Mouse (Mus musculus): ENCODE measurements around the gene Mfsd4a. TPM values are rescaled to one million over a fixed set of nuclear protein-coding genes. Genes with fewer than 3 reads are reported as not detected.

The Mfsd4a gene
- total RNA-seq, 2 experiments from 2014 or later, result 42.8 to 50.7 TPM

- DNase-seq (ENCODE audit: low spot score in 2 of 2), result no peak
Observed at GRCm38 (mm10) chr1:132022107-132022506, 45.8 kb downstream of the Mfsd4a start.

- no peak for DNase-seq (ENCODE audit: low spot score in 2 of 2)
Observed at GRCm38 (mm10) chr1:132019876-132020275, 48.0 kb downstream of the Mfsd4a start.

GRCm38 (mm10) chr1:132016691-132017090 lies 51.2 kb downstream of the Mfsd4a start:
- DNase-seq (ENCODE audit: low spot score in 2 of 2), result no peak

- no peak for DNase-seq (ENCODE audit: low spot score in 2 of 2)
Observed at GRCm38 (mm10) chr1:132014800-132015199, 53.1 kb downstream of the Mfsd4a start.

- peak; percentile 10 to 54 for DNase-seq (ENCODE audit: low spot score in 2 of 2)
Observed at GRCm38 (mm10) chr1:132012861-132013260, 55.0 kb downstream of the Mfsd4a start.

- DNase-seq (ENCODE audit: low spot score in 2 of 2), result no peak
Observed at GRCm38 (mm10) chr1:132011785-132012184, 56.1 kb downstream of the Mfsd4a start.

- no peak for DNase-seq (ENCODE audit: low spot score in 2 of 2)
Observed at GRCm38 (mm10) chr1:132010632-132011501, 57.0 kb downstream of the Mfsd4a start.

- no peak for DNase-seq (ENCODE audit: low spot score in 2 of 2)
Observed at GRCm38 (mm10) chr1:132008881-132009644, 58.8 kb downstream of the Mfsd4a start.

GRCm38 (mm10) chr1:132007828-132008827 lies 59.7 kb downstream of the Mfsd4a start:
- peak; percentile 78 to 79 for DNase-seq (ENCODE audit: low spot score in 2 of 2)

GRCm38 (mm10) chr1:132007282-132007815 lies 60.5 kb downstream of the Mfsd4a start, which contains the start of gene Elk4:
TSS of gene Elk4 (plus strand) at chr1:132007607.
- peak; percentile 86 to 89 for DNase-seq (ENCODE audit: low spot score in 2 of 2)

GRCm38 (mm10) chr1:132006721-132007120 lies 61.1 kb downstream of the Mfsd4a start:
- no peak for DNase-seq (ENCODE audit: low spot score in 2 of 2)

- DNase-seq (ENCODE audit: low spot score in 2 of 2), result no peak
Observed at GRCm38 (mm10) chr1:132006046-132006445, 61.8 kb downstream of the Mfsd4a start.

- DNase-seq (ENCODE audit: low spot score in 2 of 2), result no peak
Observed at GRCm38 (mm10) chr1:132005466-132005865, 62.4 kb downstream of the Mfsd4a start.

GRCm38 (mm10) chr1:132004574-132005180 lies 63.2 kb downstream of the Mfsd4a start:
- DNase-seq (ENCODE audit: low spot score in 2 of 2), result no peak

- no peak for DNase-seq (ENCODE audit: low spot score in 2 of 2)
Observed at GRCm38 (mm10) chr1:132003817-132004216, 64.0 kb downstream of the Mfsd4a start.

- no peak for DNase-seq (ENCODE audit: low spot score in 2 of 2)
Observed at GRCm38 (mm10) chr1:132003111-132003510, 64.8 kb downstream of the Mfsd4a start.

GRCm38 (mm10) chr1:132001880-132002330 lies 66.0 kb downstream of the Mfsd4a start:
- no peak for DNase-seq (ENCODE audit: low spot score in 2 of 2)

- DNase-seq (ENCODE audit: low spot score in 2 of 2), result no peak
Observed at GRCm38 (mm10) chr1:132000506-132000905, 67.4 kb downstream of the Mfsd4a start.

- DNase-seq (ENCODE audit: low spot score in 2 of 2), result peak; percentile 54 to 55
Observed at GRCm38 (mm10) chr1:131995062-131995461, 72.8 kb downstream of the Mfsd4a start.
